Mouse (Mus musculus): ENCODE measurements around the gene Ackr2.

DNA sequence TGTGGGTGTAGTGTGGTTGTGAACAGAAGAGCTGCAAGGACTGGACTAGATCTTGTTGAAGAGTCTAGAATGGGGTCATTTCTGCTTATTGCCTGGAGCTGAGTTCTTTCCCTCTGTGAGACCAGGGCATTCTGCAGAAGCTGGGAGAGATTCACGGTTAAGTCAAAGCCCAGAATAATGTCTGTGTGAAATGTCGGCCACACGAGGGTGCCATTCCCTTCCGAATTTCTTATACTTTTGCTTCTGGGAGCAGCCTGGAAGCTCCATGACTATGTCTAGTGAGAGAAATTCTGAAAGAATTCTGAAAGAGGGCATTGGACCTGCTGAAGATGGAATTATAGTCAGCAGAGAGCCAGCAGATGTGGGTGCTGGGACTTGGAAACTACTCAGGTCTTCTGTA lies 49.6 kb downstream of the Ackr2 start:
- TF ChIP-seq CTCF (IDR thresholded peaks at IDR 0.05; ENCODE audit: borderline replicate concordance, insufficient read depth, low read length) (0 out of 2 replicates have a peak, but pooled peaks have one; percentile 9), POLR2A (IDR thresholded peaks at IDR 0.05; ENCODE audit: low read depth, low read length) (no peak)

Data from embryonic fibroblast, embryonic 13.5 days (primary cell).